Mouse (Mus musculus) limb, embryonic 12.5 days (tissue): ENCODE measurements around the gene Cpa4. TPM values are rescaled to one million over a fixed set of nuclear protein-coding genes. Genes with fewer than 3 reads are reported as not detected.

Experiments
- ATAC-seq: fragments of 200-750 bp; cut with Nextera tagmentation; 2 replicates; pipeline ENCODE4 v1.8.0; 2017; ENCODE audit warnings: low read depth, moderate TSS enrichment; ENCODE audit not compliant: insufficient number of reproducible peaks, insufficient read depth, low FRiP score, low TSS enrichment
- H3K27ac ChIP-seq: fragments of 300-500 bp; sonication (generic); 2 replicates; pipeline ENCODE4 v1.5.1; 2016; ENCODE audit warnings: mild to moderate bottlenecking, moderate library complexity
- H3K27me3 ChIP-seq: fragments of 300-500 bp; sonication (generic); 2 replicates; pipeline ENCODE4 v1.6.1; 2016; ENCODE audit warnings: mild to moderate bottlenecking, moderate library complexity
- H3K36me3 ChIP-seq: fragments of 300-500 bp; sonication (generic); 2 replicates; pipeline ENCODE4 v1.6.1; 2016; ENCODE audit warnings: mild to moderate bottlenecking, moderate library complexity
- H3K4me1 ChIP-seq: fragments of 300-500 bp; sonication (generic); replicated peaks from 2 replicates; pipeline ENCODE4 v1.6.1; 2016
- H3K4me2 ChIP-seq: fragments of 300-500 bp; sonication (generic); 2 replicates; pipeline ENCODE4 v1.6.1; 2016; ENCODE audit warnings: mild to moderate bottlenecking, moderate library complexity
- H3K4me3 ChIP-seq: fragments of 300-500 bp; sonication (generic); replicated peaks from 2 replicates; pipeline ENCODE4 v1.5.1; 2016; ENCODE audit warnings: mild to moderate bottlenecking
- H3K9ac ChIP-seq: fragments of 300-500 bp; sonication (generic); replicated peaks from 2 replicates; pipeline ENCODE4 v1.6.1; 2016; ENCODE audit warnings: mild to moderate bottlenecking, moderate library complexity
- H3K9me3 ChIP-seq: fragments of 300-500 bp; sonication (generic); 2 replicates; pipeline ENCODE4 v1.6.1; 2016; ENCODE audit warnings: mild to moderate bottlenecking, moderate library complexity
- WGBS: fragments of 180-500 bp; shearing (Covaris S2); methylation state at CpG from one replicate; pipeline ENCODE4 v1.1.7; 2016; 5-methylcytosine and 5-hydroxymethylcytosine counted together
- polyA plus RNA-seq: library from polyadenylated mRNA; unstranded; fragments of >200 nt; fragmentation: Nextera tagmentation; extraction: Ambion mirVana; gene quantifications from 2 replicates; pipeline ENCODE4 v1.2.1, GENCODE M21; 2016

Cpa4 gene
- polyA plus RNA-seq, 1 experiment from 2014 or later: 1.9 TPM

- Histone ChIP-seq H3K27ac (peak overlapping the region; percentile 97), H3K36me3 (no peaks in the 10 kb centered on the region), H3K4me1 (peaks cover 50% of the 10 kb centered on the region), H3K27me3 (no peaks in the 10 kb centered on the region), H3K9me3 (0 out of 2 replicates have a peak, but pooled peaks cover 5% of the 10 kb centered on the region), H3K4me3 (no peak overlapping the region), H3K4me2 (no peak overlapping the region), H3K9ac (no peak overlapping the region)
- ATAC-seq: no peak
- WGBS: 23% methylated on average over 8 of the region's 8 CpGs
Measured at GRCm38 (mm10) chr6:30635361-30635862, 67.2 kb downstream of the Cpa4 start.

DNA sequence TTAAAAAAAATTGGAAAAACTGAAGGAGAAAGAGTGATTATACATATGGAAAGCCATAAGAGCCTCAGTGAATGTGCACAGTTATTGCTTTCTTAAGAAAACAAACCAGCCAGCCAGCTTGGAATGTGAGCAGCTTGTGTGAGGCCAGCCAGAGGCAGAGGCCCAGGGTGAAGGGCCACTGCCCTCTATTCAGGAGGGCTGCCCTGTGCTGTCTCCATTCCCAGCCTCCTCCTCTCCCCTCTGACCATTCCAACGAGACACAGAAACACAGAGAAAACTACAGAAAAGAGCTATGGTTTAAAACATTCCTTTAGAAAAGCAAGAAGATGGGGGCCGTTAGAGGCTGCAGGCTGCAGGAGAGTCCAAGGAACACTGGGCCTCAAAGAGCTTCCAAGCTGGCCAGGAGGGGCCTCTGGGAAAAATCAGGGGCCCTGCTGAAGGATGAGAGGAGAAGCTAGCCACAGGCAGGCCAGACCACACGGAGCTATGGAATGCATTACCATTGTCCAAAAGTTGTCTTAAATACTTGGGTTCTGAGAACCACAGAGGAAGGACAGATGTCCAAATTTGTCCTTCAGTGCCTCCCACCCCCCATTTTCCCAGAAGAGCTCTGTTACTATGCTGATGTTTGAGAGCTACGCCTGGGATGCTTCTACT lies 68.1 kb downstream of the Cpa4 start:
- Histone ChIP-seq H3K4me3 (no peak overlapping the region), H3K27ac (peak overlapping the region; percentile 97), H3K9ac (no peak overlapping the region), H3K4me2 (no peak overlapping the region), H3K27me3 (no peaks in the 10 kb centered on the region), H3K9me3 (0 out of 2 replicates have a peak, but pooled peaks cover 5% of the 10 kb centered on the region), H3K4me1 (peaks cover 49% of the 10 kb centered on the region), H3K36me3 (no peaks in the 10 kb centered on the region)
- 0 out of 2 replicates have a peak, but pooled peaks have one; percentile 57 for ATAC-seq
- 39% methylated on average over 4 of the region's 4 CpGs for WGBS

DNA sequence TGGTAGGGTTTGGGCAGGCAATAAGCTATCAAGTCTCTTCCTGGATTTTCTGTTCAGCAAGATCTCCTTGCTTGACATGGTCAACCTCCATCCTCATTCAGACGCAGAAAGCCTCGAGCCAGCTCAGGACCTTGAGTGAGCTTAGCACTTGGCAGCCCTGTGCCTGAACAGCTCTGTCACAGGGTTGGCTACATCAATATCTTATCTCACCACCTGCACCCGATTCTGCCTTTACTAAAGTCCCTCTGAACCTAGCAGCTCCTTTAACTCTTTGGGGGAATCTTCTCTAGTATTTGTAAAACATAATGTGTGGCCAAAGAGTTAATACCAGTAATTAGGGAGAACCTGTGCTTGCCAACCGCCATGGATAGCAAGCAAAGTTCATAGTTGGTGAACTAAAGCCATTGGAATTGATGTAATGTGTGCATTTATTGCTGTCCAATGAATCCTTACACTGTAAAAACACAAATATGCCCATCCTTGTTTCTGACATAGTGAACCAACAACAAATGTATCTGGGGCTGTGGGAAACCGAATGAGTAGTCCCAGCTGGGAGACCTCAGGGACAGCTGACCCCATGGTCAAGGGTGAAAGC lies 70.6 kb downstream of the Cpa4 start, which contains the start of gene Cpa1:
TSS of gene Cpa1 (plus strand) at position 545 of the 595 bp plus-strand sequence.
- H3K36me3 ChIP-seq: no peaks in the 10 kb centered on the region
- peak within 1 kb of the TSS; percentile 12; the same call in 1 of the 2 replicates for H3K27ac ChIP-seq
- H3K4me2 ChIP-seq: no peak within 1 kb of the TSS
- H3K27me3 ChIP-seq: no peaks in the 10 kb centered on the region
- H3K4me1 ChIP-seq: peaks cover 43% of the 10 kb centered on the region
- WGBS: 82% methylated on average over 5 of the region's 5 CpGs
- H3K4me3 ChIP-seq: no peak within 1 kb of the TSS
- no peak within 1 kb of the TSS for H3K9ac ChIP-seq
- 0 out of 2 replicates have a peak, but pooled peaks cover 5% of the 10 kb centered on the region for H3K9me3 ChIP-seq
- ATAC-seq: no peak

Other genes starting within 250 kb of the Cpa4 start
- gene Zc3hc1, start 177.3 kb upstream of the Cpa4 start, polyA plus RNA-seq: 81.7 and 83.3 TPM in 2 replicates
- gene Klhdc10, start 166.5 kb upstream of the Cpa4 start, polyA plus RNA-seq: 41.8 and 49.8 TPM in 2 replicates
- gene Tmem209, start 58.6 kb upstream of the Cpa4 start, polyA plus RNA-seq: 36.4 and 39.9 TPM in 2 replicates
- 0.50 TPM in 1 of 2 replicates, not detected in the other for gene Ssmem1, start 58.5 kb upstream of the Cpa4 start, polyA plus RNA-seq
- gene Cpa2, start 26.8 kb upstream of the Cpa4 start, polyA plus RNA-seq: 23.7 and 28.1 TPM in 2 replicates
- 0.14 and 0.33 TPM in 2 replicates for gene Cpa5, start 42.6 kb downstream of the Cpa4 start, polyA plus RNA-seq
- 0.40 and 0.64 TPM in 2 replicates for gene Cpa1, start 70.8 kb downstream of the Cpa4 start, polyA plus RNA-seq
- gene Cep41, start 125.4 kb downstream of the Cpa4 start, polyA plus RNA-seq: 51.1 and 53.5 TPM in 2 replicates
- gene Mest, start 155.2 kb downstream of the Cpa4 start, polyA plus RNA-seq: 1,412 and 1,630 TPM in 2 replicates